Mouse (Mus musculus) heart, postnatal 0 days (tissue): ENCODE measurements around the gene Sirt5. TPM values are rescaled to one million over a fixed set of nuclear protein-coding genes. Genes with fewer than 3 reads are reported as not detected.

Experiments
- ATAC-seq: fragments of 200-750 bp; cut with Nextera tagmentation; 2 replicates; pipeline ENCODE4 v1.8.0; 2017; ENCODE audit warnings: low read depth, moderate number of reproducible peaks, moderate library complexity; ENCODE audit not compliant: insufficient read depth
- DNase-seq: peaks from one replicate; pipeline ENCODE4 v3.0.0-alpha.2; 2016; ENCODE audit warnings: low spot score
- H3K27ac ChIP-seq: fragments of 300-500 bp; sonication (generic); 2 replicates; pipeline ENCODE4 v1.5.1; 2014; ENCODE audit warnings: low read depth, mild to moderate bottlenecking
- H3K27me3 ChIP-seq: fragments of 300-500 bp; sonication (generic); 2 replicates; pipeline ENCODE4 v1.6.1; 2014; ENCODE audit warnings: low read length, mixed read lengths; ENCODE audit not compliant: control insufficient read depth, insufficient read depth
- H3K36me3 ChIP-seq: fragments of 300-500 bp; sonication (generic); replicated peaks from 2 replicates; pipeline ENCODE4 v1.6.1; 2014; ENCODE audit warnings: low read length, mixed read lengths; ENCODE audit not compliant: control insufficient read depth, insufficient read depth
- H3K4me1 ChIP-seq: fragments of 300-500 bp; sonication (generic); 2 replicates; pipeline ENCODE4 v1.6.1; 2014; ENCODE audit warnings: antibody characterized with exemption; ENCODE audit not compliant: control insufficient read depth, insufficient read depth
- H3K4me2 ChIP-seq: fragments of 300-500 bp; sonication (generic); 2 replicates; pipeline ENCODE4 v1.6.1; 2014; ENCODE audit warnings: low read depth, mild to moderate bottlenecking, low read length, moderate library complexity
- H3K4me3 ChIP-seq: fragments of 300-500 bp; sonication (generic); 2 replicates; pipeline ENCODE4 v1.5.1; 2014; ENCODE audit warnings: low read depth, low read length
- H3K9ac ChIP-seq: fragments of 300-500 bp; sonication (generic); replicated peaks from 2 replicates; pipeline ENCODE4 v1.6.1; 2014; ENCODE audit warnings: low read depth, low read length, mixed read lengths
- H3K9me3 ChIP-seq: fragments of 300-500 bp; sonication (generic); replicated peaks from 2 replicates; pipeline ENCODE4 v1.6.1; 2016; ENCODE audit warnings: low read length; ENCODE audit not compliant: control insufficient read depth
- CTCF ChIP-seq: IDR thresholded peaks from 2 replicates; pipeline ENCODE4 v1.5.1; 2016; ENCODE audit warnings: antibody characterized with exemption, control low read depth, low read depth
- EP300 ChIP-seq: IDR thresholded peaks from 2 replicates; pipeline ENCODE4 v1.6.1; 2016; ENCODE audit warnings: antibody characterized with exemption, low read depth
- WGBS: fragments of 180-500 bp; shearing (Covaris S2); extraction: QIAGEN DNeasy Blood & Tissue Kit; methylation state at CpG from one replicate; pipeline ENCODE4 v1.1.7; 2014; 5-methylcytosine and 5-hydroxymethylcytosine counted together
- polyA plus RNA-seq: library from polyadenylated mRNA; unstranded; fragments of >200 nt; fragmentation: Nextera tagmentation; extraction: Ambion mirVana; gene quantifications from 2 replicates; pipeline ENCODE4 v1.2.1, GENCODE M21; 2015
- total RNA-seq: library from RNA; depleted of rRNA; stranded (reverse); fragments of >200 nt; gene quantifications from 2 replicates; pipeline ENCODE4 v1.2.3, GENCODE M21; 2014; ENCODE audit warnings: low replicate concordance; rRNA removed

Sirt5 gene
- total RNA-seq (44.0 and 60.4 TPM in 2 replicates), polyA plus RNA-seq (47.0 and 47.4 TPM in 2 replicates)

DNA sequence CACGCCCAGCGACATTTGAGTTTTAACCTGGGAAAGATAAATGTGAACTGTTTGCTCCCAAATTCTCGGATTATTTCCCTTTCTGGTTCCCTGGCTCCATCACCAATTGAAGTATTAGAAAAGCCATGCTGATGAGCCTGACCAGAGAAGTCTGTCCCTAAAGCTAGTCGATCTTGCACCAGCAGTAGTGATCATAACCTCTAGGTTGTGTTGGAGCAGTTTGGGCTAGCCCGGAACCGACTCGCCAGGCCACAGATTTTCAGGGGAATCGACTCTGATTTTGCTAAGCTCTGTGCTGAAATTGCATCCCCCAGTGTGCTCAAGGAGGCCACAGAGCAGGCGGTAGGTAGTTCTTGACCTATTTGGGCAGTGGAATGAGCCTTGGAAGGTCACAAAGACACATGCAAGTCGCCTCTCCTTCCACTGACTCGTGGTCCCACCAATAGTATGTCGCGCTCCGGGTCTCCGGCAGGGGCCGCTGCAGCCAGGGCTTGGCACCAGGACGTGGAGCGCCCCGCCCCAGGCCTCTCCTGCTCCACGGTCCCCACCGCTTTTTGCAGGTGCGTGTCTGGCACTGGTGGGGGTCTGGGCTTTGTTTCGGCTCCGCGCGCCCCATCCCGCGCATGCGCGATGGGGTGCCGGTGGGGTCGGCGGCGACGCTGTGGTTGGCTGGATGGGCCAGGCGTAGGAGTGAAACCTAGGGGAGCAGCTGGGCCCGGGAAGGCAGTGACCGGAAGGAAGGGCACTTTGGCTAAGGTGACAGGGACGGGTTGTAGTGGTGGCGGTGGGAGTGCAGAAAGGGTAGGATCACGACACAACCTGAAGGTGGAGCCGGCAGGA is at the start of gene Sirt5:
Gene Sirt5 (plus strand): TSS at position 512 of the 840 bp plus-strand sequence.
- Histone ChIP-seq H3K27ac (peak within 1 kb of the TSS; percentile 77), H3K4me3 (peak within 1 kb of the TSS; percentile 69), H3K4me2 (peak within 1 kb of the TSS; percentile 83), H3K4me1 (0 out of 2 replicates have a peak, but pooled peaks cover 5% of the 10 kb centered on the region), H3K27me3 (no peaks in the 10 kb centered on the region), H3K9ac (peak within 1 kb of the TSS; percentile 74), H3K9me3 (no peaks in the 10 kb centered on the region), H3K36me3 (no peaks in the 10 kb centered on the region)
- DNase-seq (peak; percentile 88), ATAC-seq (peak; percentile 95)
- TF ChIP-seq CTCF = peak; percentile 88
- TF ChIP-seq EP300 = no peak
- 14% methylated on average over 42 of the region's 42 CpGs for WGBS

DNA sequence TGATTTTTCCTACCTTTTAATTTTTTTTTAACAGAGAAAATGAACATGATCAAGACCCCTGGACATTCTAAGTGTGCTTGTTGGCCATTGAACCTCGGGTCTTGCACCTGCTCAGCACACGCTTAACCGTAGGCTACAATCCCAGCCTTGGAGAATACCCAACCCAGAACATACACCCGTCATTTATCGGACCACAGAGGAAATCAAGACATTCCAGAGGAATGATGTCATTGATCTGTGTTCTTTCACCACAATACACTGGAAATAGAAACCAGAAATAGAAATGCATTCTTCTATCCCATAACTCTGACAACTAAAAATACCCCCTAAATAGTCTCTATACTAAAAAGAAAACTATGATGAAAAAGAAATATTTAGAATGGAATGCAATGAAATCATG is 47.9 kb upstream of the Sirt5 start:
- ATAC-seq = peak; percentile 51; the same call in 1 of the 2 replicates

DNA sequence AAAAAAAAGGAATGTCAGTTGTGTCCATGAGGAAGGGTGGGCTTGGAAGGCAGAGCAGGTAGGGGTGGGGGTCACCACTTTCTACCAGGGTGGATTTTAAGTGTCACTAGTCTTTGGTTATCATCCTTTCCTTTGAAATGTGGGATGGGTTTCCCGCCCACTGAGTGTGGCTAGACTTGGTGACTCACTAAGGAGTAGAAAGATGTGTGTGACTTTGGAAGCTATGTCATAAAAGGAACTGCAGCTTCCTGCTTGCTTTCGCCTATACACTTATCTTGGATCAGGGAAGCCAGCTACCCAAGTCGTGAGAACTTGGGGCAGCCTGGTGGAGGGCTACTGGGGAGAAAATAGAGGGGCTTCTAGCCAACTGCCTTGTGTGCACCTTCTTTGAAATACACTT is 45.9 kb upstream of the Sirt5 start:
- Histone ChIP-seq H3K4me2 (no peak overlapping the region), H3K27me3 (no peaks in the 10 kb centered on the region), H3K4me1 (0 out of 2 replicates have a peak, but pooled peaks cover 6% of the 10 kb centered on the region), H3K9ac (no peak overlapping the region), H3K9me3 (no peaks in the 10 kb centered on the region), H3K27ac (no peak overlapping the region), H3K4me3 (no peak overlapping the region), H3K36me3 (no peaks in the 10 kb centered on the region)
- DNase-seq (no peak), ATAC-seq (no peak)
- WGBS = 63% methylated on average over 3 of the region's 3 CpGs
- TF ChIP-seq EP300 = no peak
- no peak for TF ChIP-seq CTCF

More for the DNA sequence above, 47.9 kb upstream of the Sirt5 start:
- H3K36me3 ChIP-seq = no peaks in the 10 kb centered on the region
- no peak for DNase-seq
- no peak overlapping the region for H3K4me3 ChIP-seq
- no peak overlapping the region for H3K9ac ChIP-seq
- no peak for TF ChIP-seq EP300
- no peak for TF ChIP-seq CTCF
- WGBS = 34% methylated on average over 5 of the region's 5 CpGs
- H3K4me1 ChIP-seq = 0 out of 2 replicates have a peak, but pooled peaks cover 6% of the 10 kb centered on the region
- H3K9me3 ChIP-seq = no peaks in the 10 kb centered on the region
- 0 out of 2 replicates have a peak overlapping the region, but pooled peaks have one; percentile 50 for H3K27ac ChIP-seq
- H3K4me2 ChIP-seq = no peak overlapping the region
- no peaks in the 10 kb centered on the region for H3K27me3 ChIP-seq

DNA sequence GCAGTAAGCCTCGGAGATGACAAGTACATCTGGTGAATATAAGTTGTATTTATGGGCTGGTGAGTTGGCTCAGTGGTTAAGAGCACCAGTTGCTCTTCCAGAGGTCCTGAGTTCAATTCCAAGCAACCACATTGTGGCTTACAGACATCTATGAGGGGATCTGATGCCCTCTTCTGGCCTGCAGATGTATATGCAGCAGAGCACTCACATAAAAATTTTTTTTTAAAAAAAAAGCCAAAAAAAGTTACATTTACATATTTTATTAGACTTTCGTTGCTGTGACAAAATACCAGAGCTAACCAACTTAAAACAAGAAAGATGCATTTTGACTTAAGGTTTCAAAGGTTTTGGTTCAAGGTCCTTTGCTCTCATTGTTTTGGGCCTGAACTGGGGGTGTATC is 43.8 kb upstream of the Sirt5 start:
- Histone ChIP-seq H3K27ac (no peak overlapping the region), H3K9me3 (no peaks in the 10 kb centered on the region), H3K4me3 (no peak overlapping the region), H3K4me1 (0 out of 2 replicates have a peak, but pooled peaks cover 6% of the 10 kb centered on the region), H3K27me3 (no peaks in the 10 kb centered on the region), H3K9ac (no peak overlapping the region), H3K36me3 (no peaks in the 10 kb centered on the region), H3K4me2 (no peak overlapping the region)
- DNase-seq (no peak), ATAC-seq (no peak)
- TF ChIP-seq EP300 (no peak), CTCF (peak; percentile 5; the same call in 1 of the 2 replicates)
- WGBS = 71% methylated on average over 2 of the region's 2 CpGs

DNA sequence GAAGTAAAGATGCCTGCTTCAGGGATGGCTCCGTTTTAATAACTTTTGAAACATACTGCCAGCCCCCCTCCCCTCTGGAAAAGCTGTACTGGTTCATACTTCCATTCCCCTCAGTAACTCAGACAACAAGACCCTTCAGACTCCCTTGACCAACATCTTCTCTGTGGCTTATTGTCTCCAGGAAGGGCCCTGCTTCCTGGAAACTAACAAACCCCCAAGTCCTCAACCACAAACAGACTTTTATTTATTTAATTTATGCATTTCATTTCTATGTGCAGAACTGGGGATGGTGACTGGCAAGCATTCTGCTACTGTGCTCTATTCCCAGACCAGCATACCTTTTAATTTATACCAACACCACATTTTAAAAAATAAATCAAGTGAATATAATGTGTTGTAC is 39.9 kb upstream of the Sirt5 start:
- H3K4me2 ChIP-seq = no peak overlapping the region
- 76% methylated on average over 1 of the region's 1 CpGs for WGBS
- H3K4me1 ChIP-seq = no peaks in the 10 kb centered on the region
- no peak overlapping the region for H3K9ac ChIP-seq
- H3K27me3 ChIP-seq = no peaks in the 10 kb centered on the region
- no peaks in the 10 kb centered on the region for H3K9me3 ChIP-seq
- ATAC-seq (no peak), DNase-seq (no peak)
- no peaks in the 10 kb centered on the region for H3K36me3 ChIP-seq
- no peak overlapping the region for H3K4me3 ChIP-seq
- H3K27ac ChIP-seq = no peak overlapping the region
- TF ChIP-seq CTCF = no peak
- no peak for TF ChIP-seq EP300
